Mouse (Mus musculus): ENCODE results near the gene Slc19a1.

Slc19a1 gene

DNA sequence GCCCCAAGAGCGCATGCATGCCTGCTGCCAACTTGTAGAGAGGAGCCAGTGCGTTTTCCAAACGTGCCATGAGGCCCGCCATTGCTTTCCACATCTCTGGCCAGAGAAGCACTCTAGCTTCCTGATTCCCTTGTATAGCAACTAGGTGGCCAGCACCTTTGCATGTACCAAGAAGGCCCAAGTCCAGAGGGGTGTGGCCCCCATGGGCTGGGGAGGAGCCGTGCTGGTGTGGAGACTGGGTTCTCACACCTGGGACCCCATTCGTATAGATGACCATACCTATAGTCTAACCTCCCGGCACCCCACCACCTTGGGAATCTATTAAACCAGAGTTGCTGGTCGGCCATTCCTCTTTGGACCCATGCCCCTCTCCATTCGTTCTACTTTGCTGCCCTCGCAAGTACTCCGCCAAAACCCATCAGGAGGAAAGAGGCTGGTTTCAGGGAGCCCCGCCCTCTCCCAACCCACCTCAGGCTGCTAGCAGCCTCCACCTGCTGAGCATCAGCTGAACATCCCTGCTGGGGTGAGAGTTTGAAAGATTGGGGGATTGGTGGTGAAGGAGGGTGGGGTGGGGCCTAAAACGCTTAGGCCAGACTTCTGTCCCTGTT is at the start of gene Slc19a1:
Slc19a1 (plus strand) TSS at position 474 of the 608 bp plus-strand sequence.
- DNase-seq, result peak; percentile 59

DNA sequence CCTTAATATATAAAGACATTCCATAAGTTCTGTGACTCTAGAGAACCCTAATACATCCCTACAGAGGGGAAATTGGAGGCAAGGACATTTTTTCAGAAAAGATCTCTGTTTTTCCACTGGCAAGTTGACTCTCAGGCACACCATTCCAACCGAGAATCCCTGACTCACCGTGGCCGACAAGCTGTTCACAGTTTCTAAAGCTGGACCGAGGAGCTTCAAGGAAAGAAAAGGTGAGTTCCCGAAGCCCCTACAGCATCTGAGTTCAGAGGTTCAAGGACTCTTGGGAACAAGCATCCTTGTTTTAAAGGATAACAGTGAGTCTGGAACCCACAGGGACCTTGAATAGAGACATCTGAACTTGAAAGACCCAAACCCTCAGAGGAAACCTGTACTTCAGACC is 43.5 kb upstream of the Slc19a1 start:
- DNase-seq, result no peak

DNA sequence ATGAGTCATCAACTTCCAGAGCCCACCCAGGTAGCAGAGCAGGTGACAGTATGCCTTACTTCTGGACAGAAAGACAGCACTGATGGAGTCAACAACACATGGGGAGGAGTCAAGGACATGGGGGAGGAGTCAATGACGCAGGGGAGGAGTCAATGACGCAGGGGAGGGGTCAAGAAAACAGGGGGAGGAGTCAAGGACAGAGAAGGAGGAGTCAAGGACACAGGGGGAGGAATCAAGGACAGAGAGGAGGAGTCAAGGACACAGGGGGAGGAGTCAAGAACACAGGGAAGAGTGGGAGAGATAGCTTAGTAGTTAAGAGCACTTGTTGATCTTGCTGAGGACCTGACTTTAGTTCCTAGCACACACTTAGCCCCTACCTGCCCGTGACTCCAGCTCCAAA is 39.6 kb upstream of the Slc19a1 start:
- no peak for DNase-seq

DNA sequence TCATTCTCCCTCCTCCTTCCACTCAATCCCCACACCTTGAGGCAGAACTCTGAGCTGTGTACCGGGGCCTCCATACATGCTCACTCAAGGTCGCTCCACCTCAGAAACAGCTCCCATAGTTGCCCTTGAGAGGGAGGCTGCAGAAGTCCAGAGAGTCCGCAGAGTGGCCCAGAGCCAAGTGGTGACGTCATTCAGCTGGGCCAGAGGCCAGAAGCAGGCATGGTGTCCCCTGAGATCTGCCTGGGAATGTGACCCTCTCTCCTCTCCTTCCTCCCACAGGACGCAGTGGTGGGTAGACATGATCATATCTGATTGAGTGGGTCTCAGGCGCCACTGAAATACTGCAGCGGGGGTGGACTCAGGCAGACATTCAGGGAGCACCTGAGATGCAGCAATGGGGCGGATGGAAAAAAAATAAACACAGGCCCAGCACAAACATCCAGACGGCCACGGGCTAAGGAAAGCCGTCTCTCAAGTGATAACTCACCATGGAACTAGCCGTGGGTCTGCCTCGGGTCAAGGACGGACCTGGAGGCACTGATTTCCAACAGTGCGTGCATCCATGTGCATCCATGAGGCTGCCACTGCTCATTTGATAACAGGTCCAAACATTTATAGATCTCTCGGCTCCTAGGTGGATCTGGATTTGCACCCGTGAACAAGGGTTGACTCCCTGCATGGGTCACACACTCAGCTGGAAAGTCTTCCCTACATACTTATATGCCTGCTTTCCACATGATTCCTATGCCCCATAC is 34.1 kb upstream of the Slc19a1 start:
- peak; percentile 92 for DNase-seq

DNA sequence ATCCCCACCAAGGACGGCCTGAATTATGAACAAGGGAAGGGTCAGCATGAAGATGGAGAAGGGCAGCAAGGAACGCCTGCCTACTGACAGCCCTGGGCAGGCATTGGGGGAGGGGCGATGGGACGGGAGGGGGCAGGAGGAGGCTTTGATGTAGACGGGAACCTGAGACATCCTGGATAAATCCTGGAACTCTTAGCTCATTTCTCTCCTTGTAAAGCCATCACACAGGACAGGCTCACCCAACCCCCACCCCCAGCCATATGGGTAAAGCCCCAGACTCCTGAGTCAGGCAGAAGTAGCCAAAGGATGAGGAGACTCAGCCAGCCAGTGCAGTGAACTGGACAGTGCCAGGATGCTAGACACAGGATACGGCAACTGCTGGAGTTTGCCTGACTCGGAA is 27.1 kb upstream of the Slc19a1 start:
- DNase-seq, result no peak

DNA sequence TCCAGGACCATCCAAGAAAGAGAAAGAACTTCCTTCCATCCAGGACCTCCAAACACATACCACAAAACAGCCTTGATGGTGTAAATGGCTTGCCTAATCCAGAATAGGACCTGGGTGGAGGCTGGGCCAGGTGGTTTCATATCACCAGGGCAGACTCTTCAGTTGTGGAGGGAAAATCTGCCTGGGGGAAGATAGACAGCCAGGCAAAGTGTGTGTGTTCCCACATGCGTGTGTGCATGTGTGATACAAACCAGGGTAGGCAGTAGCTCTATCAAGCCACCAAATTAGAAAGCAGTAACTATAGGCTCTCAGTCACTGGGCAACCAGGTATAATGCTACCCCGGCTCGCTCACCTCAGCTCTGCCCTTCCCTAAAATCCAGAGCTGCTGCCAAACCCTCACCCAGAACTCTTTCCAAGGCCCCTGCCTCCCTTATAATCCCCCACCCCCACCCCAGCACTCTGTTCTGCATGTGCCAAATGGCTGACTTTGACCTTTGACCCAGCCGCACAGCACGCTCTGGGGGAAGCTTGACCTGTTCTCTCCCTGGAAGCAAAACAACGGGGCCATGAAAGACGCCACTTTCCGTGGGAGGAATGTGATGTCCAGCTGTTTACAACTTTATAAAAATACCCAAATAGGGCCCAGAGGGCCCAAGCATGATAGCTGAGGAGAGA is 24.5 kb upstream of the Slc19a1 start:
- peak; percentile 69 for DNase-seq

DNA sequence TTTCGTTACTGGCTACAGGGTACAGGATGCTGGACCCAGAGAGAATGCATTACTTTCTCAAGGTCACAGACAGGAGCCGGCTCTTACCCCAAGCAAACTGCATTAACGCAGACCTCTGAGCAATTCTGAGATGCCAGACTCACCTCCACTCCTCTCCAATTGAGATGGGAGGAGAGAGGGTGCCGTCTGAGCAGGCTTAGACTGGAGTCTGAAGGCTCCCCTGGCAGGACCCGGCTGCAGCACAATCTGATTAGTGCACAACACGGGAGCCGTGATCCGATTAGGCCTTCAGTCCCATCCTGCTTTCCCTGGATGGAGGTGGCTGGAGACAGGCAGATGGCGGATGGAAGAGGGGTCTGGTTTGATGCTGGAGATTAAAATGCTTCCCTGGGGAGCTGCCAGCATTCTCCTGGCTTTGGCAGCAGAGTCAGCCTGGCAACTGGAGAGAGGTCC is 23.9 kb upstream of the Slc19a1 start:
- DNase-seq, result peak; percentile 46

DNA sequence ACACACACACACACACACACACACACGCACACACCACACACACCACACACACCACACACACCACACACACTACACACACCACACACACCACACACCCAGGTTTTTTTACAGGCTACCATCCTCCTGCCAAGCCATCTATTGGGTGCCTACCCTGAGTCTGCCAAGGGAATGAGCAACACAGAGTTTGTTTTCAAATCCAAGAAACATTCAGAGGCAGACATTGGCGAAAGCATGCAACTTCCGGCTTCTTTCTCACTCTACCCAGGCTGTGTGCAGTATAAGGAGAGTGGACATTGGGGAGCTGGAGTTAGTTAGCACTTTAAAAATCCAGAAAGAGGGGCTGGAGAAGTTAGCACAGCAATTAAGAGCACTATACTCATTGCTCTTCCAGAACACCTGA is 23.3 kb upstream of the Slc19a1 start:
- DNase-seq, result no peak

GRCm38 (mm10) chr10:77011681-77012080 is 20.4 kb upstream of the Slc19a1 start:
- DNase-seq, result no peak

- no peak for DNase-seq
Observed at GRCm38 (mm10) chr10:77016080-77016479, 16.0 kb upstream of the Slc19a1 start.

- no peak for DNase-seq
Observed at GRCm38 (mm10) chr10:77016499-77016898, 15.5 kb upstream of the Slc19a1 start.

- DNase-seq, result no peak
Observed at GRCm38 (mm10) chr10:77017061-77017460, 15.0 kb upstream of the Slc19a1 start.

DNA sequence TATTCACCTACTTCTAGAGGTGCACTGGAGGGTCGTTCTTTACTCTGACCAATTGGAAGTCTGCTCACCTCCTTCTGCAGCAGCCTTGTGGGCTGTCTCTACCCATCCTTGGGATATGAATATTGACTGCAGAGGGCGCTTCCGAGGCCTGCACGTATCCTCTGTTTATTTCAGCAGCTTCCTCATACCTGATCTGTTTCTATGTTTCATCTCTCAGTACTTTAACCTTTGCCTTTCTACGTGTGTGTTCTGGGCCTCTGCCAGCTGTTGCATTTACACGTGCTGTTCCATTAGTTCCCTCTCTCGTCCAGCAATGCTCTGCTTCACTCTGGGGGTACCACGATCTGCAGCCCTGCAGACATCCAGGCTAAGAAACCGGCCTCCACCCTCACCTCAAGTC is 14.4 kb upstream of the Slc19a1 start:
- peak; percentile 38 for DNase-seq

GRCm38 (mm10) chr10:77021399-77022052 is 10.5 kb upstream of the Slc19a1 start:
- peak; percentile 88 for DNase-seq

GRCm38 (mm10) chr10:77022301-77023130 is 9.5 kb upstream of the Slc19a1 start:
- peak; percentile 65 for DNase-seq

- DNase-seq, result no peak
Observed at GRCm38 (mm10) chr10:77024231-77024630, 7.8 kb upstream of the Slc19a1 start.

DNA sequence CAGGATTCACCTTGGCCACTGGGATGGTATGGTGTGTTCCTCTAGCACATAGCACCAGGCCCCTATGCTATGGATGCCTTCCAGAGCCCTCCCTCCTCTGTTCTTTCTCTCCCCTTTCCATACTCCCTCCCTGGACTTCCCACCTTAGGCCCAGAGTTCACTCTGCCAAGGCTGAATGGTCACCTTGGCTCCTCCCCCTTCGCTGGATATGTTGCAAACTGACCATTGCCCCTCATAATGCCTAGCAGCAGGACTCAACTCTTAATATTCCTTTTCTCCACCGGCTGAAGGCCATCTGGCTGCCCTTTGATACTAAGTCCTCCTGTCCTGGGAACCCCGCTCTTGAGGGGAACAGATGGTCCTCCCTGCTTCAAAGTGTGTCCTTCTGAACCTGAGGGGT is 5.1 kb upstream of the Slc19a1 start:
- DNase-seq, result peak; percentile 76

DNA sequence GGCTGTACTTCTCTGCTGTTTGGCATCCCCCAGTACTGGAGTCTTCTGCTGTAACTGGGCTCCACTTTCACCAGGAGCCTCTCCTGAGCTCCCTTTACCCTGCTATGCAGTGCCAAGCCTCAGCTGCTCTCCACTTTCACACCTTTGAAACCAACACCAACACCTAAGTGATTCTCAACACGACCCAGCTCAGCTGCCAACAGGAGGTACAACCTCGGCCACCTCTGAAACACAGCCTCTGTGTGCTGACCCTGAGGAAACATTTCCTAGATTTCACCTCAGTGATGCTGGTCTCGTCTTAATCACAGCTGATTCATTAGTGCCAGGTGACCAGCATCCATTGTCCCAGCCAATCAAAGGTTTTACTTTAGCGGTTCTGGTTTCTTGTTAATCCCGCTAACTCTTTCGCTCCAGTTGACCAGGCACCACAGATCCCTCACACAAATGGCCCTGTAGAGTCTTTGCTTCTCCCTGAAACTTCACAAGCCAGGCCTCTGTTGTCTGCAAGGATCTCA is 3.2 kb upstream of the Slc19a1 start:
- DNase-seq, result no peak

- peak; percentile 47 for DNase-seq
Observed at GRCm38 (mm10) chr10:77029761-77030160, 2.3 kb upstream of the Slc19a1 start.

DNA sequence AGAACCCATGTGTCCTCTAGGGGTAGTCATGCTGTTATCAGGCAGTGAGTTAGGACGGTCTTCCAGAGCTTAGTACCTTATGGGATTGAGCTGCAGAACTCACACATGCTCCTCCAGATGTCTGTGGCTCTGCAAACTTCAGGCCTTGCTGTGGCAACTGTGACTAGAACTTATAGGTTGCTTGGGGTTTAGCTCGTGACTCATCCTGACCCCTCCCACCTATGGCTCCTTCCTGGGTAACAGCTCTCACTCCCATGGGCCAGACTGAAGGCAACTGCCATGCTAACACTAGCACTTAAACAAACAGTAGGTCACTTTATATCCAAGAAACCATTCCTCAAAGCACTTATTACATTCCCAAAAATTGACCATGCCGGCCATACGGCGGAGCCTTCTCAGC is 1.4 kb upstream of the Slc19a1 start:
- no peak for DNase-seq

- peak; percentile 97 for DNase-seq
Observed at GRCm38 (mm10) chr10:77032591-77033322, 716 bp downstream of the Slc19a1 start.

Data from kidney, postnatal 10 days (tissue).